Mouse (Mus musculus) spleen, postnatal 4 days (tissue): Measurements from ENCODE around the gene Anapc11.

Experiments
- DNase-seq, 2 experiments: peaks; one replicate each; pipeline ENCODE4 v3.0.0; 2022; ENCODE audit warnings: low spot score in 2 of 2

The Anapc11 gene

GRCm38 (mm10) chr11:120627468-120628300, 29.5 kb downstream of the Anapc11 start:
- peak; percentile 62 to 81 for DNase-seq

- peak in 1 of 2 experiments; percentile 67 for DNase-seq
These were observed 30.6 kb downstream of the Anapc11 start for GRCm38 (mm10) chr11:120628601-120629340.

- DNase-seq = peak; percentile 79 to 88
These were observed 31.1 kb downstream of the Anapc11 start for GRCm38 (mm10) chr11:120629341-120629730.

GRCm38 (mm10) chr11:120629911-120630310, 31.7 kb downstream of the Anapc11 start:
- peak; percentile 82 to 90 for DNase-seq

GRCm38 (mm10) chr11:120630401-120630871, 32.2 kb downstream of the Anapc11 start:
- peak; percentile 68 to 80 for DNase-seq

GRCm38 (mm10) chr11:120630881-120631725, 32.9 kb downstream of the Anapc11 start:
- DNase-seq = peak; percentile 30 to 71

- DNase-seq = peak; percentile 60 to 78
These were observed 33.7 kb downstream of the Anapc11 start for GRCm38 (mm10) chr11:120631726-120632448.

GRCm38 (mm10) chr11:120632559-120633519, 34.6 kb downstream of the Anapc11 start:
- peak; percentile 78 to 89 for DNase-seq

- DNase-seq = peak; percentile 91 to 94
These were observed 35.5 kb downstream of the Anapc11 start, which contains the start of gene Mafg for GRCm38 (mm10) chr11:120633520-120634343. Gene Mafg, minus strand, starts transcription at chr11:120633600.

GRCm38 (mm10) chr11:120634810-120635209, 36.6 kb downstream of the Anapc11 start:
- DNase-seq = no peak

- peak in 1 of 2 experiments; percentile 59 for DNase-seq
These were observed 43.0 kb downstream of the Anapc11 start for GRCm38 (mm10) chr11:120641255-120641654.

- DNase-seq = no peak
These were observed 43.6 kb downstream of the Anapc11 start for GRCm38 (mm10) chr11:120641869-120642268.

- DNase-seq = no peak
These were observed 44.8 kb downstream of the Anapc11 start for GRCm38 (mm10) chr11:120642939-120643600.

GRCm38 (mm10) chr11:120643601-120643987, 45.4 kb downstream of the Anapc11 start, which contains the start of gene Pycr1:
Gene Pycr1, minus strand, starts transcription at chr11:120643769.
- DNase-seq = peak; percentile 93 to 96

GRCm38 (mm10) chr11:120647047-120647830, 49.0 kb downstream of the Anapc11 start:
- DNase-seq = peak in 1 of 2 experiments; percentile 64

- no peak for DNase-seq
These were observed 49.8 kb downstream of the Anapc11 start, which contains the start of gene Myadml2 for GRCm38 (mm10) chr11:120648001-120648476. Gene Myadml2, minus strand, starts transcription at chr11:120648158.

GRCm38 (mm10) chr11:120651872-120652271, 53.7 kb downstream of the Anapc11 start:
- no peak for DNase-seq
